Mouse (Mus musculus): ENCODE data around the gene Abca7. TPM values are rescaled to one million over a fixed set of nuclear protein-coding genes. Genes with fewer than 3 reads are reported as not detected.
"Not testable (repeated sequence)": the region's sequence is repeated elsewhere in the genome, so short reads cannot be mapped to it uniquely, and the experiment has no call there.

Abca7 gene
- total RNA-seq, 2 experiments from 2014 or later: 7.7 to 7.9 TPM

GRCm38 (mm10) chr10:80035148-80035547 lies 38.9 kb downstream of the Abca7 start:
- no peak for DNase-seq
- intact Hi-C loops (cut with DNase I): loop anchor here (2.0 kb wide), 3 partner anchors 32 to 80 kb away; partner anchors contain the start of gene Stk11

- intact Hi-C loops (cut with DNase I): loop anchor here (2.0 kb wide), 3 partner anchors 33 to 79 kb away; partner anchors contain the start of gene Stk11
Measured at GRCm38 (mm10) chr10:80035686-80036085, 39.4 kb downstream of the Abca7 start.

GRCm38 (mm10) chr10:80036832-80037231 lies 40.5 kb downstream of the Abca7 start:
- peak; percentile 61 to 67 for DNase-seq
- intact Hi-C loops (cut with DNase I): no loop called here

More at GRCm38 (mm10) chr10:80035686-80036085, 39.4 kb downstream of the Abca7 start:
- no peak for DNase-seq

GRCm38 (mm10) chr10:80039559-80039979 lies 43.3 kb downstream of the Abca7 start, which contains the start of gene Polr2e:
TSS of gene Polr2e (minus strand) at chr10:80039795.
- intact Hi-C loops (cut with DNase I): no loop called here
- DNase-seq: peak; percentile 95 to 98

GRCm38 (mm10) chr10:80041409-80042060 lies 45.2 kb downstream of the Abca7 start:
- not testable (repeated sequence) for DNase-seq
- intact Hi-C loops (cut with DNase I): loop anchor here (2.0 kb wide), 1 partner anchor 61 kb away; no protein-coding TSS in a partner anchor

GRCm38 (mm10) chr10:80044087-80044486 lies 47.8 kb downstream of the Abca7 start:
- DNase-seq: no peak
- intact Hi-C loops (cut with DNase I): no loop called here

GRCm38 (mm10) chr10:80045364-80045763 lies 49.1 kb downstream of the Abca7 start:
- intact Hi-C loops (cut with DNase I); DNase-seq: not testable (repeated sequence)

- DNase-seq: no peak
- intact Hi-C loops (cut with DNase I): no loop called here
Measured at GRCm38 (mm10) chr10:80045766-80046165, 49.5 kb downstream of the Abca7 start.

- no peak for DNase-seq
- intact Hi-C loops (cut with DNase I): no loop called here
Measured at GRCm38 (mm10) chr10:80047041-80047565, 50.8 kb downstream of the Abca7 start, which contains the start of gene Gpx4. TSS of gene Gpx4 (plus strand) at chr10:80047166.

GRCm38 (mm10) chr10:80048396-80048795 lies 52.1 kb downstream of the Abca7 start:
- intact Hi-C loops (cut with DNase I): no loop called here

GRCm38 (mm10) chr10:80048834-80049233 lies 52.5 kb downstream of the Abca7 start:
- no peak for DNase-seq
- intact Hi-C loops (cut with DNase I): no loop called here

More at GRCm38 (mm10) chr10:80048396-80048795, 52.1 kb downstream of the Abca7 start:
- no peak for DNase-seq

GRCm38 (mm10) chr10:80050244-80050643 lies 54.0 kb downstream of the Abca7 start:
- intact Hi-C loops (cut with DNase I): no loop called here
- no peak for DNase-seq

GRCm38 (mm10) chr10:80050885-80051617 lies 54.8 kb downstream of the Abca7 start:
- intact Hi-C loops (cut with DNase I): no loop called here
- DNase-seq: no peak

- DNase-seq: peak; percentile 43 to 58
Measured at GRCm38 (mm10) chr10:80051618-80052373, 55.5 kb downstream of the Abca7 start.

GRCm38 (mm10) chr10:80052374-80052764 lies 56.1 kb downstream of the Abca7 start:
- intact Hi-C loops (cut with DNase I): no loop called here
- no peak for DNase-seq

More at GRCm38 (mm10) chr10:80051618-80052373, 55.5 kb downstream of the Abca7 start:
- intact Hi-C loops (cut with DNase I): no loop called here

- intact Hi-C loops (cut with DNase I): no loop called here
- peak; percentile 99 for DNase-seq
Measured at GRCm38 (mm10) chr10:80053259-80053780, 57.0 kb downstream of the Abca7 start.

GRCm38 (mm10) chr10:80053831-80054815 lies 57.8 kb downstream of the Abca7 start:
- intact Hi-C loops (cut with DNase I): loop anchor here (1.0 kb wide), 1 partner anchor 60 kb away; no protein-coding TSS in a partner anchor
- DNase-seq: peak; percentile 73 to 82

- intact Hi-C loops (cut with DNase I): loop anchor here (1.0 kb wide), 1 partner anchor 59 kb away; no protein-coding TSS in a partner anchor
- not testable (repeated sequence) for DNase-seq
Measured at GRCm38 (mm10) chr10:80054911-80055310, 58.6 kb downstream of the Abca7 start.

GRCm38 (mm10) chr10:80055364-80055763 lies 59.1 kb downstream of the Abca7 start:
- no peak for DNase-seq
- intact Hi-C loops (cut with DNase I): no loop called here

All from heart, postnatal 36 days (tissue).